Mouse (Mus musculus): ENCODE results near the gene Methig1. TPM values are rescaled to one million over a fixed set of nuclear protein-coding genes. Genes with fewer than 3 reads are reported as not detected.

Gene Methig1
- polyA plus RNA-seq, 1 experiment from 2014 or later: not detected

GRCm38 (mm10) chr15:100401811-100402210 is 48.9 kb downstream of the Methig1 start:
- WGBS: 88% methylated on average over 4 of the region's 4 CpGs

DNA sequence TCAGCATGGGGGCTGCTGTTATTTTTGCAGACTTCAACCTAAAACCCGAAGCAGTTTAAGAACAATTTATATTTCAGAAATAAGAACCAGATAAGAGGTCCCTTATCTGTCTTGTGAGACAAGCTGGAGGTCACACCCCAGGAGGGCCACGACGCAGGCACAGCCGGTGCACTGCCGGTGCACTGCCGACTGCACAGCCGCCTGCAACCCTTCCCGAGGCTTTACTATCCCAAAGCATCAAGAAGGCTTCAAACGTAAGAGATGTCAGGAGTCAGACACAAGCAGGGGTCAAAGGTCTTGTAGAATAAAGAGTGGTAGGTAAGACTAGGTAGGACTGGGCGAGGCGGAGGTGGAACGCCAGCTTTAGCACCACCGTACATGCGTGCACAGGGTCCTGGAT is 49.4 kb downstream of the Methig1 start:
- WGBS: 85% methylated on average over 14 of the region's 14 CpGs
- no peak for ATAC-seq (replicated peaks; ENCODE audit: insufficient number of reproducible peaks, insufficient read depth, low FRiP score, low read depth)
- H3K9ac ChIP-seq: no peak overlapping the region
- peaks cover 73% of the 10 kb centered on the region for H3K36me3 ChIP-seq
- peaks cover 4% of the 10 kb centered on the region; the same call in 1 of the 2 replicates for H3K4me1 ChIP-seq (replicated peaks)
- H3K4me2 ChIP-seq: no peak overlapping the region
- no peaks in the 10 kb centered on the region for H3K9me3 ChIP-seq (replicated peaks)
- no peak overlapping the region for H3K27ac ChIP-seq
- H3K27me3 ChIP-seq: no peaks in the 10 kb centered on the region
- H3K4me3 ChIP-seq: no peak overlapping the region

More at GRCm38 (mm10) chr15:100401811-100402210, 48.9 kb downstream of the Methig1 start:
- Histone ChIP-seq H3K27me3 (no peaks in the 10 kb centered on the region), H3K4me2 (no peak overlapping the region), H3K4me1 (replicated peaks) (peaks cover 4% of the 10 kb centered on the region; the same call in 1 of the 2 replicates), H3K4me3 (no peak overlapping the region), H3K9me3 (replicated peaks) (no peaks in the 10 kb centered on the region), H3K9ac (no peak overlapping the region), H3K36me3 (peaks cover 74% of the 10 kb centered on the region), H3K27ac (no peak overlapping the region)
- no peak for ATAC-seq (replicated peaks; ENCODE audit: insufficient number of reproducible peaks, insufficient read depth, low FRiP score, low read depth)

GRCm38 (mm10) chr15:100402798-100403197 is 49.8 kb downstream of the Methig1 start:
- H3K9me3 ChIP-seq (replicated peaks): no peaks in the 10 kb centered on the region
- H3K27me3 ChIP-seq: no peaks in the 10 kb centered on the region
- H3K9ac ChIP-seq: no peak overlapping the region
- ATAC-seq (replicated peaks; ENCODE audit: insufficient number of reproducible peaks, insufficient read depth, low FRiP score, low read depth): no peak
- 78% methylated on average over 4 of the region's 4 CpGs for WGBS
- H3K36me3 ChIP-seq: peaks cover 70% of the 10 kb centered on the region
- no peak overlapping the region for H3K4me2 ChIP-seq
- H3K4me1 ChIP-seq (replicated peaks): peaks cover 4% of the 10 kb centered on the region; the same call in 1 of the 2 replicates
- no peak overlapping the region for H3K27ac ChIP-seq
- no peak overlapping the region for H3K4me3 ChIP-seq

GRCm38 (mm10) chr15:100403318-100404000 is 50.5 kb downstream of the Methig1 start:
- no peaks in the 10 kb centered on the region for H3K27me3 ChIP-seq
- peaks cover 4% of the 10 kb centered on the region; the same call in 1 of the 2 replicates for H3K4me1 ChIP-seq (replicated peaks)
- H3K4me3 ChIP-seq: no peak overlapping the region
- ATAC-seq (replicated peaks; ENCODE audit: insufficient number of reproducible peaks, insufficient read depth, low FRiP score, low read depth): 0 out of 2 replicates have a peak, but pooled peaks have one; percentile 10
- no peak overlapping the region for H3K4me2 ChIP-seq
- H3K9me3 ChIP-seq (replicated peaks): no peaks in the 10 kb centered on the region
- H3K27ac ChIP-seq: no peak overlapping the region
- WGBS: 89% methylated on average over 16 of the region's 16 CpGs
- H3K9ac ChIP-seq: no peak overlapping the region
- peaks cover 70% of the 10 kb centered on the region for H3K36me3 ChIP-seq

- H3K36me3 ChIP-seq: peaks cover 58% of the 10 kb centered on the region; the same call in 1 of the 2 replicates
- H3K9ac ChIP-seq: no peak overlapping the region
- no peaks in the 10 kb centered on the region for H3K27me3 ChIP-seq
- H3K4me3 ChIP-seq: no peak overlapping the region
- no peak overlapping the region for H3K27ac ChIP-seq
- no peaks in the 10 kb centered on the region for H3K9me3 ChIP-seq (replicated peaks)
- WGBS: 60% methylated on average over 5 of the region's 5 CpGs
- ATAC-seq (replicated peaks; ENCODE audit: insufficient number of reproducible peaks, insufficient read depth, low FRiP score, low read depth): no peak
- no peak overlapping the region for H3K4me2 ChIP-seq
- peaks cover 4% of the 10 kb centered on the region; the same call in 1 of the 2 replicates for H3K4me1 ChIP-seq (replicated peaks)
Observed at GRCm38 (mm10) chr15:100406088-100406487, 53.1 kb downstream of the Methig1 start.

- Histone ChIP-seq H3K36me3 (peaks cover 21% of the 10 kb centered on the region; the same call in 1 of the 2 replicates), H3K27me3 (no peaks in the 10 kb centered on the region), H3K4me1 (replicated peaks) (peaks cover 12% of the 10 kb centered on the region), H3K4me3 (no peak overlapping the region), H3K4me2 (no peak overlapping the region), H3K9me3 (replicated peaks) (no peaks in the 10 kb centered on the region), H3K9ac (no peak overlapping the region), H3K27ac (no peak overlapping the region)
- WGBS: 66% methylated on average over 14 of the region's 14 CpGs
- peak; percentile 24; the same call in 1 of the 2 replicates for ATAC-seq (replicated peaks; ENCODE audit: insufficient number of reproducible peaks, insufficient read depth, low FRiP score, low read depth)
Observed at GRCm38 (mm10) chr15:100410918-100411672, 58.1 kb downstream of the Methig1 start.

GRCm38 (mm10) chr15:100411731-100412130 is 58.8 kb downstream of the Methig1 start:
- Histone ChIP-seq H3K27me3 (no peaks in the 10 kb centered on the region), H3K4me1 (replicated peaks) (peaks cover 14% of the 10 kb centered on the region), H3K9me3 (replicated peaks) (no peaks in the 10 kb centered on the region), H3K27ac (no peak overlapping the region), H3K4me3 (no peak overlapping the region), H3K9ac (no peak overlapping the region), H3K4me2 (no peak overlapping the region), H3K36me3 (peaks cover 21% of the 10 kb centered on the region; the same call in 1 of the 2 replicates)
- WGBS: 73% methylated on average over 5 of the region's 5 CpGs
- ATAC-seq (replicated peaks; ENCODE audit: insufficient number of reproducible peaks, insufficient read depth, low FRiP score, low read depth): no peak

DNA sequence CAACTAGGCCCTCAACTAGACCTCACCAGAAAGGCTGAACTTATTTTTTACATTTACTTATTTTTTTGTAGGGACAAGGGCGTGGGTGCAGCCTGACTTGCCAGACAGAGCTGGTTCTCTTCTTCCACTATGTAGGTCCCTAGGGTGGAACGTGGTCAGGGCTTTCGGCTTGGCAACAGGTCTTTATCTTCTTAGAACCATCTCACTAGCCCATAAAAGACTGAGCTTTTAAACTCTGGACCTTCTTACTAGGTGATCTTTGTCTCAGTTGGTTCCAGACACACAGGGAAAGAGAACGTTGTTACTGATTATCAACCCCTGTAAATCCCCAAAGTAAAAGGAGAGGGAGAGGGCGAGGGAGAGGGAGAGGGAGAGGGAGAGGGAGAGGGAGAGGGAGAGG is 60.4 kb downstream of the Methig1 start:
- Histone ChIP-seq H3K9ac (no peak overlapping the region), H3K4me2 (no peak overlapping the region), H3K27me3 (no peaks in the 10 kb centered on the region), H3K27ac (no peak overlapping the region), H3K4me3 (no peak overlapping the region), H3K36me3 (peaks cover 12% of the 10 kb centered on the region; the same call in 1 of the 2 replicates), H3K9me3 (replicated peaks) (no peaks in the 10 kb centered on the region), H3K4me1 (replicated peaks) (peaks cover 20% of the 10 kb centered on the region)
- WGBS: 77% methylated on average over 4 of the region's 5 CpGs
- no peak for ATAC-seq (replicated peaks; ENCODE audit: insufficient number of reproducible peaks, insufficient read depth, low FRiP score, low read depth)

DNA sequence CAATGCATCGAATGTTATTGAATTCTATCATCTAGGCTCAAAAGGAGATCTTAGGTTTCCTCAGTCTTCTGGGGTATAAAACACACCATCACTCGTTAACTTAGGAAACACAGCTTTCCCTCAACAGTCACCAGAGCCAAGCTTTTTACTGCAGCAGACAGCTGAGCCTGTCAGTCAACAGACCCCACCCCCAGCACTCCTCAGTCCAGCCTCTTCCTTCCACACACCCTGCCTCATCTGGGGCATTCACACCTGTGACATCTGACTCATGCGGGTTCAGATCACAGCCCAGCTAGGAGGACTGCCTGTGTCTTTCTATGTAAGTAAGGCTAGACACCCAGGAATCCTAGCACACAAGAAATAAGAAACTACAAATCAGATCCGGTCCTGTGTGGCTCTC is 61.1 kb downstream of the Methig1 start:
- Histone ChIP-seq H3K4me2 (no peak overlapping the region), H3K36me3 (0 out of 2 replicates have a peak, but pooled peaks cover 9% of the 10 kb centered on the region), H3K27me3 (no peaks in the 10 kb centered on the region), H3K27ac (no peak overlapping the region), H3K4me1 (replicated peaks) (peaks cover 21% of the 10 kb centered on the region), H3K9ac (no peak overlapping the region), H3K4me3 (no peak overlapping the region), H3K9me3 (replicated peaks) (no peaks in the 10 kb centered on the region)
- no peak for ATAC-seq (replicated peaks; ENCODE audit: insufficient number of reproducible peaks, insufficient read depth, low FRiP score, low read depth)
- WGBS: 62% methylated on average over 4 of the region's 4 CpGs

GRCm38 (mm10) chr15:100414942-100415341 is 62.0 kb downstream of the Methig1 start:
- Histone ChIP-seq H3K27ac (0 out of 2 replicates have a peak overlapping the region, but pooled peaks have one; percentile 17), H3K4me2 (no peak overlapping the region), H3K4me1 (replicated peaks) (peaks cover 31% of the 10 kb centered on the region), H3K9me3 (replicated peaks) (no peaks in the 10 kb centered on the region), H3K9ac (no peak overlapping the region), H3K36me3 (0 out of 2 replicates have a peak, but pooled peaks cover 2% of the 10 kb centered on the region), H3K4me3 (no peak overlapping the region), H3K27me3 (no peaks in the 10 kb centered on the region)
- no peak for ATAC-seq (replicated peaks; ENCODE audit: insufficient number of reproducible peaks, insufficient read depth, low FRiP score, low read depth)
- 83% methylated on average over 13 of the region's 13 CpGs for WGBS

- H3K36me3 ChIP-seq: no peaks in the 10 kb centered on the region
- H3K9ac ChIP-seq: no peak overlapping the region
- peaks cover 31% of the 10 kb centered on the region for H3K4me1 ChIP-seq (replicated peaks)
- H3K4me3 ChIP-seq: no peak overlapping the region
- no peaks in the 10 kb centered on the region for H3K27me3 ChIP-seq
- no peak for ATAC-seq (replicated peaks; ENCODE audit: insufficient number of reproducible peaks, insufficient read depth, low FRiP score, low read depth)
- no peaks in the 10 kb centered on the region for H3K9me3 ChIP-seq (replicated peaks)
- H3K4me2 ChIP-seq: no peak overlapping the region
- WGBS: 79% methylated on average over 8 of the region's 8 CpGs
- H3K27ac ChIP-seq: 0 out of 2 replicates have a peak overlapping the region, but pooled peaks have one; percentile 17
Observed at GRCm38 (mm10) chr15:100415684-100416083, 62.7 kb downstream of the Methig1 start.

All from heart, embryonic 15.5 days (tissue).